Mouse (Mus musculus) G1E-ER4 (cell line): Measurements from ENCODE around the gene Hcn2. TPM values are rescaled to one million over a fixed set of nuclear protein-coding genes. Genes with fewer than 3 reads are reported as not detected.

Experiments
- GATA1 ChIP-seq: IDR thresholded peaks from one replicate; pipeline ENCODE4 v1.8.0; 2012; ENCODE audit warnings: low read length, inconsistent platforms
- polyA plus RNA-seq: library from polyadenylated mRNA; stranded (reverse); fragments of >175 nt; gene quantifications from 2 replicates; pipeline ENCODE4 v1.2.3, GENCODE M21; 2012

Hcn2 gene
- polyA plus RNA-seq: 0.49 and 0.78 TPM in 2 replicates

- TF ChIP-seq GATA1: no peak
These were observed at the start of gene Hcn2 for GRCm38 (mm10) chr10:79716254-79716987. Hcn2 (plus strand) TSS chr10:79716634.

- no peak for TF ChIP-seq GATA1
These were observed 48.4 kb upstream of the Hcn2 start for GRCm38 (mm10) chr10:79668076-79668475.

GRCm38 (mm10) chr10:79668771-79669575 is 47.5 kb upstream of the Hcn2 start, which contains the start of gene Tpgs1:
Tpgs1 (plus strand) TSS chr10:79669369.
- TF ChIP-seq GATA1: no peak

- no peak for TF ChIP-seq GATA1
These were observed 46.8 kb upstream of the Hcn2 start for GRCm38 (mm10) chr10:79669576-79670057.

- no peak for TF ChIP-seq GATA1
These were observed 46.2 kb upstream of the Hcn2 start for GRCm38 (mm10) chr10:79670071-79670888.

GRCm38 (mm10) chr10:79671396-79672087 is 44.9 kb upstream of the Hcn2 start:
- no peak for TF ChIP-seq GATA1

GRCm38 (mm10) chr10:79672088-79672455 is 44.4 kb upstream of the Hcn2 start:
- no peak for TF ChIP-seq GATA1

- no peak for TF ChIP-seq GATA1
These were observed 43.4 kb upstream of the Hcn2 start for GRCm38 (mm10) chr10:79673054-79673453.

GRCm38 (mm10) chr10:79675346-79676035 is 40.9 kb upstream of the Hcn2 start:
- TF ChIP-seq GATA1: no peak

- no peak for TF ChIP-seq GATA1
These were observed 35.6 kb upstream of the Hcn2 start for GRCm38 (mm10) chr10:79680606-79681495.

- TF ChIP-seq GATA1: no peak
These were observed 34.7 kb upstream of the Hcn2 start, which contains the start of gene Cdc34 for GRCm38 (mm10) chr10:79681591-79682245. Cdc34 (plus strand) TSS chr10:79682195.

GRCm38 (mm10) chr10:79682551-79682915 is 33.9 kb upstream of the Hcn2 start:
- no peak for TF ChIP-seq GATA1
